Mouse (Mus musculus) E14TG2a.4 (cell line): ENCODE data around the gene Cdc42se1.
"Not testable (repeated sequence)": the region's sequence is repeated elsewhere in the genome, so short reads cannot be mapped to it uniquely, and the experiment has no call there.

Experiments used
- H3K27me3 ChIP-seq: 2 replicates; pipeline ENCODE4 v1.6.1; 2014; ENCODE audit warnings: low read length, control low read depth; ENCODE audit not compliant: insufficient read depth
- H3K36me3 ChIP-seq: 2 replicates; pipeline ENCODE4 v1.6.1; 2014; ENCODE audit warnings: low read length, control low read depth; ENCODE audit not compliant: insufficient read depth
- H3K4me1 ChIP-seq: replicated peaks from 2 replicates; pipeline ENCODE4 v1.6.1; 2014; ENCODE audit warnings: low read depth, low read length, control low read depth
- H3K4me3 ChIP-seq: replicated peaks from 2 replicates; pipeline ENCODE4 v1.5.1; 2014; ENCODE audit warnings: mild to moderate bottlenecking, low read length
- H3K9me3 ChIP-seq: 2 replicates; pipeline ENCODE4 v1.6.1; 2014; ENCODE audit warnings: low read length, control low read depth
- CTCF ChIP-seq: conservative IDR thresholded peaks from 2 replicates; pipeline ENCODE4 v1.5.1; 2014; ENCODE audit warnings: low read length
- NANOG ChIP-seq: IDR thresholded peaks from 2 replicates; pipeline ENCODE4 v1.6.1; 2014; ENCODE audit warnings: borderline replicate concordance, low read length, mixed read lengths
- POU5F1 ChIP-seq: IDR thresholded peaks from 2 replicates; pipeline ENCODE4 v1.6.1; 2014; ENCODE audit warnings: low read length, borderline replicate concordance

Cdc42se1 gene

GRCm38 (mm10) chr3:95199101-95199500 lies 29.4 kb upstream of the Cdc42se1 start:
- no peak for TF ChIP-seq POU5F1
- no peak for TF ChIP-seq NANOG
- TF ChIP-seq CTCF, result no peak
- Histone ChIP-seq H3K4me1 (peaks cover 5% of the 10 kb centered on the region; the same call in 1 of the 2 replicates), H3K27me3 (no peaks in the 10 kb centered on the region), H3K36me3 (peaks cover 99% of the 10 kb centered on the region), H3K4me3 (no peak overlapping the region), H3K9me3 (no peaks in the 10 kb centered on the region)

DNA sequence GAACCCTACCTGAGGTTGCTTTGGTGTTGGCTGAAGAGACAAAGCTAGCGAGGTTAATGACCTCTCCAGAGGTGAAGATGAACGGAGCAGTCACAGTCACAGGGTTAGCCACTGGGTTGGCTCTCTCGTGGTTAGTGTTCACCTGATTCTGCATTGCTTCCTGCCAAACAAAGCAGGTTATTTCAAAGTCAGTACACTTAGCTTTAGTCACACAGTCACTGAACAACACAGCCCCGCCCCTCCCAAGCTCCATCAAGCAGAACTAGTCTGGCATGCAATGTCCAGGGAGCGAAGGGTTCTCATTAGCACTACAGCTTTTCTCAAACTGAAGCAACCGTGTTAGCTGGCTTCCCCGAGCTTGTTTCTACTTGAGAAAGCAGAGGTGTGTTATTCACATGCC lies 28.4 kb upstream of the Cdc42se1 start:
- Histone ChIP-seq H3K4me1 (peaks cover 5% of the 10 kb centered on the region; the same call in 1 of the 2 replicates), H3K9me3 (no peaks in the 10 kb centered on the region), H3K27me3 (no peaks in the 10 kb centered on the region), H3K36me3 (peaks cover 99% of the 10 kb centered on the region), H3K4me3 (no peak overlapping the region)
- TF ChIP-seq POU5F1, result no peak
- TF ChIP-seq NANOG, result no peak
- no peak for TF ChIP-seq CTCF

GRCm38 (mm10) chr3:95200562-95200961 lies 28.0 kb upstream of the Cdc42se1 start:
- Histone ChIP-seq H3K4me1 (peaks cover 5% of the 10 kb centered on the region; the same call in 1 of the 2 replicates), H3K4me3 (no peak overlapping the region), H3K9me3 (no peaks in the 10 kb centered on the region), H3K36me3 (peaks cover 99% of the 10 kb centered on the region), H3K27me3 (no peaks in the 10 kb centered on the region)
- TF ChIP-seq NANOG, result no peak

GRCm38 (mm10) chr3:95203880-95204279 lies 24.7 kb upstream of the Cdc42se1 start:
- no peak overlapping the region for H3K4me3 ChIP-seq
- TF ChIP-seq CTCF (no peak), NANOG (no peak), POU5F1 (no peak)
- no peaks in the 10 kb centered on the region for H3K27me3 ChIP-seq

GRCm38 (mm10) chr3:95208286-95208685 lies 20.2 kb upstream of the Cdc42se1 start:
- H3K4me3 ChIP-seq, result no peak overlapping the region
- TF ChIP-seq NANOG, result no peak
- no peak for TF ChIP-seq POU5F1
- TF ChIP-seq CTCF, result no peak
- H3K4me1 ChIP-seq, result peaks cover 2% of the 10 kb centered on the region; the same call in 1 of the 2 replicates
- H3K27me3 ChIP-seq, result no peaks in the 10 kb centered on the region
- H3K9me3 ChIP-seq, result no peaks in the 10 kb centered on the region
- H3K36me3 ChIP-seq, result peaks cover 94% of the 10 kb centered on the region

More at GRCm38 (mm10) chr3:95203880-95204279, 24.7 kb upstream of the Cdc42se1 start:
- Histone ChIP-seq H3K4me1 (peaks cover 8% of the 10 kb centered on the region; the same call in 1 of the 2 replicates), H3K9me3 (no peaks in the 10 kb centered on the region), H3K36me3 (peaks cover 98% of the 10 kb centered on the region)

DNA sequence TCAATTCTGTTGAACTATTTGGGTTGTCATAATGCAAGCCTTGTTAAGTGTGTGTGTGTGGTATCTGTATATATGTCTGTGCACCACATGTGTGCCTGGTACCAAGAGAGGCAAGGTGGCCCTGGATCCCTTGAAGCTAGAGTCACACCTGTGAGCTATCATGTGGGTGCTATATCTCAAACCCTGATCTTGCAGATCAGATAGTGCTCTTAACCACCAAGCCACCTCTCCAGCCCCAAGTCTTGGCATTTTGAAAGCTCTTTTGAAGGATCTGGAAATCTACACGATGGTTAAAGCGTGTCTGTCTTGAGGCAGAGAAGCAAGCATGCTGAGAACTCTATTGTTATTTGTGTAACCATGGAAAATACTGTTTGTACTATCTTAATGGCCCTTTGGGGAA lies 17.9 kb upstream of the Cdc42se1 start:
- Histone ChIP-seq H3K27me3 (no peaks in the 10 kb centered on the region), H3K36me3 (peaks cover 92% of the 10 kb centered on the region), H3K4me1 (peaks cover 2% of the 10 kb centered on the region; the same call in 1 of the 2 replicates), H3K9me3 (no peaks in the 10 kb centered on the region), H3K4me3 (no peak overlapping the region)
- TF ChIP-seq NANOG, result no peak
- TF ChIP-seq CTCF, result no peak
- no peak for TF ChIP-seq POU5F1

DNA sequence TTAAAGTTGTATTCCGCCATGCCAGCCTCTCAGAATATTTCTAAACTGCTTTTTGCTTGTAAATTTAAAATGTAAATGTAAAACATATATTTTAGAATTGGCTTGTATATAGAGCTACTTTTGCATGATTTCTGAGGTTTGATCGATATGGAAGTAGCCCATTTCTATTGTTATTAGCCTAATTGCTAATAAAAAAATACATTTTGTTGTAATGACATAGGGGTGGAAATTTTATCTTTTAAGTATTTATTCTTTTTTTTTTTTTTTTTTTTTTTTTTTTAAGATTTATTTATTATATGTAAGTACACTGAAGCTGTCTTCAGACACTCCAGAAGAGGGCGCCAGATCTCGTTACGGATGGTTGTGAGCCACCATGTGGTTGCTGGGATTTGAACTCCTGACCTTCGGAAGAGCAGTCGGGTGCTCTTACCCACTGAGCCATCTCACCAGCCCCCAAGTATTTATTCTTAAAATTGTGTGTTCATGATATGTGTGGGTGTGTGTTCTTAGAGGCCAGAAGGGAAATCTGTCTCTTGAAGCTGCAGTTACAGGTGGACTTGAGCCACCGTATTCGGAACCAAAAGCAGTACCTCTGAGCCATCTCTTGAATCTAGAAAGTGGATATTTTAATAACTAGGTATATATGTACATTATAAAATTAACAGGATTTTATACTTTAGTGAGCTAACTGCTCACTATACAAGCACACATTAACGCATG lies 15.5 kb upstream of the Cdc42se1 start:
- Histone ChIP-seq H3K4me1 (peaks cover 13% of the 10 kb centered on the region), H3K36me3 (peaks cover 77% of the 10 kb centered on the region)
- H3K27me3 ChIP-seq, H3K9me3 ChIP-seq, H3K4me3 ChIP-seq: not testable (repeated sequence)

DNA sequence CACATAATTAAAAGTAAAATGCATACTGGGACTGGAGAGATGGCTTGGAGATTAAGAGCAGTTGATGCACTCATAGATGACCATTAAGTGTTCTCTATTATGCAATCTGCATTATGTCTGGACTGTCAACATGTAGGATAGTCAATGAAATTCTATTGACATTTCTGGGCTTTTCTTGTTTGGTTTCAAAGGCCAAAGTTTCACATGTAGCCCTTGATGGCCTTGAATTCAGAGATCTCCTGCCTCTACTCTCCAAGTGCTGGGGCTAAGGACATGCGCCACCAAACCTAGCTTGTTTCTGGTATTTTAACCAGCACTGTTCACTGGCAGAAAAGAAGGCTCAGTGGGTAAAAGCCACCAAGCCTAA lies 14.9 kb upstream of the Cdc42se1 start:
- no peak for TF ChIP-seq NANOG
- TF ChIP-seq POU5F1, result no peak
- TF ChIP-seq CTCF, result no peak
- H3K9me3 ChIP-seq, result no peaks in the 10 kb centered on the region
- peaks cover 71% of the 10 kb centered on the region for H3K36me3 ChIP-seq
- H3K4me1 ChIP-seq, result peaks cover 15% of the 10 kb centered on the region
- H3K27me3 ChIP-seq, result no peaks in the 10 kb centered on the region
- no peak overlapping the region for H3K4me3 ChIP-seq

DNA sequence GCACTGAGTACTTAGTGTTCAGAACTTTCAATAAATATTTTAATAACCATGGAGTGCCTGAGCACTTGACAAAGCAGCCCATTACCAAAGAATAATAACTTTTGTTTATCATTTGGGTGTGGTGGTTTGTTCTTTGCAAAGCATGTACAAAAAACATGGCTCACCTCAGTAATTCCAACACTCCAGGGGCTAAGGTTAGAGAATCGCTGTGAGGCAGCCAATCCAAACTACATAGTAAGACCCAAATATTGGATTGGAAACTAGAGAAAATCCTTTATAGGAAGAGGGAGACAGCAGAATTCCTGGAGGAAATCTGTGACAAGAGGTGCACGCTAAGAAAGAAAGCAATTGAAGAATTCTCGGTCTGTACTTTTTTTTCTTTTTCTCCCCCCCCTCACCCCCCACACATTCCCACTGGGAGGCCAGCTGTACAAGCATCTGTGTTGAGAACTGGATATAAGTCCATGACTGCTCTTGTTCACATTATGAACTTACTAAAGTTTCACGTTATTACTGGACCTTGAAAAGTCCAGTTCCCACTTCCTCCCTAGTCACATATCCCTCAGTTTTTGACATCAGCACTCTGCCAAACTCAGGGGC lies 11.8 kb upstream of the Cdc42se1 start:
- no peaks in the 10 kb centered on the region for H3K27me3 ChIP-seq
- TF ChIP-seq NANOG (no peak), POU5F1 (no peak), CTCF (no peak)
- peaks cover 67% of the 10 kb centered on the region for H3K36me3 ChIP-seq
- H3K4me3 ChIP-seq, result peak overlapping the region; percentile 94
- H3K9me3 ChIP-seq, result no peaks in the 10 kb centered on the region
- H3K4me1 ChIP-seq, result peaks cover 44% of the 10 kb centered on the region
